Mouse (Mus musculus) splenic B cell, adult 2 months (primary cell): ENCODE data around the gene Znrf3.
"Not testable (repeated sequence)": the region's sequence is repeated elsewhere in the genome, so short reads cannot be mapped to it uniquely, and the experiment has no call there.

ENCODE experiments used
- DNase-seq: peaks from one replicate; pipeline ENCODE4 v3.0.0-alpha.2; 2011; ENCODE audit warnings: low read depth, low spot score
- H3K27me3 ChIP-seq: 2 replicates; pipeline ENCODE4 v1.6.1; 2012; ENCODE audit warnings: mild to moderate bottlenecking, low read length, moderate library complexity, mixed read lengths; ENCODE audit not compliant: control insufficient read depth, poor library complexity, insufficient read depth, severe bottlenecking
- H3K36me3 ChIP-seq: 2 replicates; pipeline ENCODE4 v1.6.1; 2012; ENCODE audit warnings: mild to moderate bottlenecking, low read length, moderate library complexity, mixed read lengths; ENCODE audit not compliant: control insufficient read depth, poor library complexity, insufficient read depth, severe bottlenecking

The Znrf3 gene

DNA sequence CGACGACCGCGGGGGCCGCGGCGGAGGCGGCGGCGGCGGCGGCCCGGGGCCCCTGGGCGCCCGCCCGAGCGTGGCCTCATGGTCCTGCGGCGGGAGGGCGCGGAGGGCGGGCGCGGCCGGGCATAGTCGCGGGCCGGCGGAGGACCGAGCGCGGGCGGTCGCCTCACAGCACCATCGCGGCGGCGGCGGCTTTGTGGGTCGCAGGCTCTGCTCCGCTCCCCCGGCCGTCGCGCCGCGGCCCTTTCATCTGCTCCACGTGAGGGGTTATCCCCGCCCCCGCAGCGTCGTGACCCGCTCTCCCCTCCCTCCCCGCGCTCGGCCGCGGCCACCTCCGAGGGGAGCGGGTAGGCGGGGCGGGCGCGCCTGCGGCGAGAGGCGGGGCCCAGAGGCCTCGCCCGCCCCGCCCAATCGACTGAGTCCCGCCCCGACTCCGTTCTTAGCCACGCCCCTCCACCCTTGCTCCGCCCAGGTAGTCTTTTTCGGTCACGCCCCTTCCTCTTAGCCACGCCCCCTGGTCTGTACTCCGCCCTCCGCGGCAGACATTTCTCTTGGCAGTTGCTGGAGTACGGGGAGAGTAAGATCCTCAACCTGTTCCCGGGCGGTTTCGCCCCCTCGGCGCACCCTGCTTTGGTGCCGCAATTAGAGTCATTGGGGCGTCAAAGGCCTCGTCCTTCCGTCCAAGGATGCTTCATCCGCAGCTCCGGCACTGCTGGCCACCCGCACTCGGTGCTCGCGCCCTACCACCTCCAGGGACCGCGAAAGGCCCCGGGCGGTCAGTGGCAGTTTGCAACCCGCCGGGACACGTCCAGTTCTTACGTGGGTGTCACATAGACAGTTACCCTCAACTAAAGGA is at the start of gene Znrf3:
TSS of gene Znrf3 (minus strand) at position 249 of the 853 bp plus-strand sequence.
- Histone ChIP-seq H3K27me3 (no peaks in the 10 kb centered on the region), H3K36me3 (no peaks in the 10 kb centered on the region)
- peak; percentile 94 for DNase-seq

DNA sequence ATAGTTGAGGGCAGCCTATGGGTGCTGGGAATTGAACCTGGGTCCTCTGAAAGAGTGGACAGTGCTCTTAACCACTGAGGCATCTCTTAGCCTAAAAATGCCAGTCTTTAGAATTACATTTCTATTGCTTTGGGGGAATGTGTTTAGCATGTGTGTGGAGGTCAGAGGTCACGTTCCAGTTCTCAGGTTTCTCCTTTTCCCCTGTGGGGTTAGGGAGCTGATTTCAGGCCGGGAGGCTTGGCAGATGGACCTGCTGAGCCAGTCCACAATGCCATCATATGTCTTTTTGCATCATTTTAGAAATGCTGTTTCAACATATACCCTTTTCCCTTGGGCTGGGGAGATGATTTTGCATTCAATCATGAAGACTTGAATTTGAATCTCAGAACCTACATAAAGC is 49.2 kb upstream of the Znrf3 start:
- Histone ChIP-seq H3K36me3 (no peaks in the 10 kb centered on the region), H3K27me3 (no peaks in the 10 kb centered on the region)
- no peak for DNase-seq

GRCm38 (mm10) chr11:5491912-5492311 is 47.3 kb upstream of the Znrf3 start:
- Histone ChIP-seq H3K27me3 (no peaks in the 10 kb centered on the region), H3K36me3 (no peaks in the 10 kb centered on the region)
- no peak for DNase-seq

- no peak for DNase-seq
- no peaks in the 10 kb centered on the region for H3K27me3 ChIP-seq
- no peaks in the 10 kb centered on the region for H3K36me3 ChIP-seq
Measured at GRCm38 (mm10) chr11:5490989-5491656, 46.5 kb upstream of the Znrf3 start.

DNA sequence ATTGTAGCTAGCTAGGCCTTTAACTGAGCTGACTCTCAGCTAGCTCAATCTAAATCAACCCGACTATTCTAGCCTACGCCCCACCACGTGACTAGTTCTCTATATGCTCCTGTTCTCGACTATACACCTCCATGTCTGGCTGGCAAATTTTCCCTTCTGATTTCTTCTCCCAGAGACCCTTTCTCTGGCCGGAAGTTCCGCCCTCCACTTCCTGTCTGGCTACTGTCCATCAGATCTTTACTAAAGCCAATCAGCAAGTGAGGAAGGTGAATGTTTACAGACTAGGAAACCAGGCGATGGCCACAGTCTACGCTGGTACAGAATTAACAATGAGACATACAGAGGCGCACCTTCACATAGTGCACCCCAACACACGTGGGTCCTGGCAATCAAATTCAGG is 44.8 kb upstream of the Znrf3 start:
- not testable (repeated sequence) for H3K36me3 ChIP-seq, DNase-seq, H3K27me3 ChIP-seq

DNA sequence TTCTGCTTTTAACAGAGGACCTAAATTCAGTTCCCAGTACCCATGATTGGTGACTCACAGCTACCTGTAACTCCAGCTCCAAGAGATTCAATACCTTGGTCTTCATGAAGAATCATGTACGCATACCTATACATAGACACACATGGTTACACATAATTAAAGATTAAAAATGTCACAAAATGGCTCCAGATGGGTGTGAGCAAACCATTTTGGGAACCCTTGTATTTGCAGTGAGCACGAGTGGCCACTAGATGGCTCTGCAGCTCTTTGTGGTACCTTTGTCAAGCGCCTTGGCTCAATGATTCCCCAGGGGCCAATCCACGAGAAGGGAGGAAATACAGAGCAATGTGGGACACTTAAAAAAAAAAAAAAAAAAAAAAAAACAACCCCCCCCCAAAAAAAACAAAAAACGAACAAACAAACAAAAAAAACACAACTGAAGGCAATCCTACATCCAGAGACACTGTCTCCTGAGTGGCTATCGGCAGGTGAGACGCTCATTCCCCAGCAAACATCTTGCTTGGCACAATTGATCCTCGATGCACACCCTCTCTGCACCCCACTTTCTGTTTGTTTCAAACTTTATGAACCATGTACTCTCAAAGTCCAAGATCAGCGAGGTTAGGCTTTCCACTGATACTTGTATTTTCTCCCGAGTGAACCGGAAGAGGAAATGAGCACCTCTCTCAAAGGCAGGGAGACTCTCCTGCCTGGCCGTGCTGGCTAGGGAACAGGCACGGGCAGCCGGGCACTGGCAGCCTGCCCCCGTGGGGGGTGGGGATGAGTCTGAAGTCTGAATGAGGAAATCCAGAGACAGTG is 40.8 kb upstream of the Znrf3 start:
- Histone ChIP-seq H3K36me3 (no peaks in the 10 kb centered on the region), H3K27me3 (no peaks in the 10 kb centered on the region)
- peak; percentile 94 for DNase-seq

DNA sequence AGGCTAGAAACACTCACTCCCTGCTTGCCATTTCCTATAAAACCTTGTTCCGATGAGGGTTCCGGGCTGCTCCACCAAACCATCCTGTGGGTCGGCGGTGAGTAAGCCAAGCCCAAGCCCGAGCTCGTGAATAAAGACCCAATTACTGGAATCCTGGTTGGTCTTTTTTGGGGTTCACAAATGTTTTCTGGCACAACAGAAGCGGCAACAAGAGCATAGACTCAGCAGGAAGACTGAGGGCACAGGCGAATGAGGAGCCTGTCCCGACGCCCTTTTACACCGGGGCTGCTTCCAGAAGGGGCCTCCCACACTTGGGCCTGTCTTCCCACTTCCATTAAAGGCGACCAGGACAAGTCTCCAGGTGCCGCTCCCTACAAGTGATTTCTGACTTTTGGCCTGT is 37.9 kb upstream of the Znrf3 start:
- no peaks in the 10 kb centered on the region for H3K27me3 ChIP-seq
- no peaks in the 10 kb centered on the region for H3K36me3 ChIP-seq
- no peak for DNase-seq

- DNase-seq: no peak
- H3K36me3 ChIP-seq: no peaks in the 10 kb centered on the region
- no peaks in the 10 kb centered on the region for H3K27me3 ChIP-seq
Measured at GRCm38 (mm10) chr11:5478831-5479230, 34.2 kb upstream of the Znrf3 start.

DNA sequence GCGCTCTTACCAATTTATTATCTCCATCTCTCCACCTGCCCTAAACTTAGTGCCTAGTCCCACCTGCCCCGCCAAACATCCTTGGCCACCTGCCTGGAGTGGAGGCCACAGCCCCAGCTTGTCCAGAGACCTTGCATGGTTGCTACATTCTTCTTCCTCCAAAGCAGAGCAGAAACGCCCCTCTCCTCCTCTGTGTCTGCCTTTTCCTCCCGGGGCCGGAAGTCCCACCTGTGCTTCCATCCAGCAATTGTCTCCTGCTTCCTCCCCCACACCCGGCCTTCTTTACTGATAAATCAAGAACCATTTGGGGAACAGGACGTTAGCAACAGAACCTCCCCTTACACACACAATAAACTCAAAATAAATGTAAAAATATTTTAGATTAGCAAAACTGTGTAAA is 33.5 kb upstream of the Znrf3 start:
- no peaks in the 10 kb centered on the region for H3K36me3 ChIP-seq
- H3K27me3 ChIP-seq: no peaks in the 10 kb centered on the region
- DNase-seq: no peak

- no peak for DNase-seq
- no peaks in the 10 kb centered on the region for H3K27me3 ChIP-seq
- H3K36me3 ChIP-seq: no peaks in the 10 kb centered on the region
Measured at GRCm38 (mm10) chr11:5476806-5477205, 32.2 kb upstream of the Znrf3 start.

- H3K36me3 ChIP-seq, DNase-seq, H3K27me3 ChIP-seq: not testable (repeated sequence)
Measured at GRCm38 (mm10) chr11:5475556-5476118, 31.0 kb upstream of the Znrf3 start.

DNA sequence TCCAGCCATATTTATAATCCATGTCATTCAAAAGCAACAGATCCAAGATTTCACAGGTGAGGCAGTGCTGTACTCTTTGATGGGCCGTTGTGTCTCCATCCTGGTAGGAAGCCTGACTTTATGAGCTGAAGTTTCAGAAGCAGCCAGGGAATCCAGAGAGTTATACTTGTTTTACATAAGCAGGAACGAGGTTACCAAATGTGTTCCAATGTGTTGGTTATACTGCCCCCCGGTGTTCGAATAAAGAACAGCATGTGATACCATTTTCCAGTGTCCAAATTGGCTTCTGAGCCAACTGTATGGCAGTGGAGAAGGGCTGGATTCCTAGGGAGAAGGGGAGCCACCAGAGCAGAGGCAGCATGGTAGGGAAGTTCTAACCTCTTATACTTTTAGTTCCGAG is 29.5 kb upstream of the Znrf3 start:
- no peaks in the 10 kb centered on the region for H3K36me3 ChIP-seq
- peak; percentile 82 for DNase-seq
- H3K27me3 ChIP-seq: no peaks in the 10 kb centered on the region

DNA sequence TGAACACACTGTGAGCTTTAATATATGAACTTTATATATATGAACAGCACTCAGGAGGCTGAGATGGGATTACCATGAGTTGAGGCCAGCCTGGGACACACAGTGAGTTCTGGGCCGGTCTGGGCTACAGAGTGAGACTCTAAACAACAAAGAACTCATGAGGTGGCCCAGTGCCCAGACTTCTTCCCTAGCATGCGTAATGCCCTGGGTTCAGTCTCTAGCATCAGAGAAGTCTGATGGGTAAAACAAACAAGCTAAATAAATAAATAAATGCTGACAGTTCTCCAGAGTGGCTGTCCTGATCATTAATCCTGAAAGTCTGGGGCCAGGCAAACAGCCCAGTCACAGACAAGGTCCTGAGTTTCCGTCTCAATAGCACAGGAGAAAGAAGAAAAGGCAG is 25.4 kb upstream of the Znrf3 start:
- H3K27me3 ChIP-seq: no peaks in the 10 kb centered on the region
- H3K36me3 ChIP-seq: no peaks in the 10 kb centered on the region
- DNase-seq: no peak

DNA sequence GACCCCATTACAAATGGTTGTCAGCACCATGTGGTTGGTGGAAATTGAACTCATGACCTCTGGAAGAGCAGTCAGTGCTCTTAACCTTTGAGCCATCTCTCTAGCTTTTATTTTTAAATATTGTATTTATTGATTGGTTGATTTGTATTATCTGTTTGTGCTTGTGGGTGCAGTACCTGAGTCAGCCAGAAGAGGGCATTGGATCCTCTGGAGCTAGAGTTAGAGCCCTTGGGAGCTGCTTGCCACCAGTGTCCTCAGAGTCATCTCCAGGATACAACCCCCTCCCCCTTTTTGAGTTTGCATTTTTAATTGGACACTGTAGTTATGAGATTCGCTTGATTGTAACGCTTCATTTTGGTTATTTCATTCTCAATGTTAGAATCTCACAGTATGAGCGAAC is 24.4 kb upstream of the Znrf3 start:
- Histone ChIP-seq H3K36me3 (no peaks in the 10 kb centered on the region), H3K27me3 (no peaks in the 10 kb centered on the region)
- DNase-seq: peak; percentile 73

GRCm38 (mm10) chr11:5468471-5468870 is 23.8 kb upstream of the Znrf3 start:
- no peak for DNase-seq
- Histone ChIP-seq H3K27me3 (no peaks in the 10 kb centered on the region), H3K36me3 (no peaks in the 10 kb centered on the region)
